Mouse (Mus musculus): ENCODE results near the gene Podxl2.
A peak's percentile ranks its signal among the peaks of the same experiment; 100 is the strongest.

Gene Podxl2

GRCm38 (mm10) chr6:88844901-88845565, 29.8 kb downstream of the Podxl2 start:
- no peak for DNase-seq (ENCODE audit: low spot score)

DNA sequence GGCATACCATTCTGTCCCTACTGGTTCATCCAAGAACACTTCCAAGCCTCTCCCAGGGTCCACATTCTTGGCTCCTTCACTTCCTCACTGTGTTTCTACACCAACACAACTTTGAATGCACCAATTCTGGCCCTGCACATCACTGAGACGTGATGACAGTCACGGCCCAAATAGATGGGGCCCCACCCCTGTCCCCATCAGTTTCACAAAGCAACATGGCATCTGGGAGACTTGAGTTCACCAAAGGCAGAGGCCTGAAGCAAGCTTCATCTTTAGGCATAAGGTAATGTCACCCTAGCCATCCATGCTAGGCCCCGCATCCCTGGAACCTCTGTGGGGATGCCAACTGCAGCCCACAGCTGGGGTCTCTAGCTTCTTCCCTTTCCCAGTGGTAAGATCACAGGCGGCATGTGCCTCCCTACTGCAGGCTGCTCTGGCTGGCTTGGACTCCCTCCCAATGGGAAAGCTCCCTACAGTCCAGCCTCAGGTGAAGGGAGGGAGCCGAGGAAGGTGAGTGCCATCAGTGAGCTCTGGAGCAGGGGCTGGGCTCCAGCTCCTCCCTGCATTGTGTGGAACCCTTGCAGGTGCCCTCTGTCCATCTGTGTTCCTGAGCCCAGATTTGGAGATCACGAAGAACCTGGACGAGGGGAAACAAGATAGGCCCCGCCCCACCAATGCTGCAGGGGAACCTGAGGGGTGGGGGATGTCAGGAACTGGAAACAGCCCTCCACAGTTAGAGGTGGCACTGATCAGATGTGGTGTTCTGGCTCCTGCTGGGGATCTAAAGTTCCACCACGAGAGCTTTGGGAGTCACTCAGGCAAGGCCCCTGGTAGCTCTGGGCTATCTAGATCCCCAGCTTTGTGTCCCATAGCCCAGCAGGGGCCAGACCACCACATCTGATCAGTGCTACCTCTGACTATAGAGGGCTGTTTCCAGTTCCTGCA, 30.8 kb downstream of the Podxl2 start:
- no peak for DNase-seq (ENCODE audit: low spot score)

DNA sequence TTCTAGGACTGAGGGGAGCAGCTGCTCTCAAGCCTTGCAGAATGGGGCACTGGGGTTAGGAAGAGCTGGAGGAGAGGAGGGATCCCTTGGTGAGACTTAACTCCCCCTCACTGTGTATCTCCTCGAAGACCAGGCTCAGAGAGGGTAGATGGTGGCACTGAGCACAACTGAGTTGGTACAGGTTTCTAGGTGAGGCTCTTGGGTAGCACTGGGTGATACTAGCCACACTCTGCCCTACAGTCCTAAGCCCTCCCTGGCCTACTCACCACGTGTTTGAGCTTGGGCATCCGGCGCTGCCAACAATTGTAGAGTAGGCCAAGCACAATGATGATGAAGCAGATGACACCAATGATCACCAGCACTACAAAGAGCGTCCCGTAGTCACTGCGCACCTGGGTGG, 31.6 kb downstream of the Podxl2 start:
- no peak for DNase-seq (ENCODE audit: low spot score)

- no peak for DNase-seq (ENCODE audit: low spot score)
These were observed 32.1 kb downstream of the Podxl2 start for GRCm38 (mm10) chr6:88842731-88843151.

DNA sequence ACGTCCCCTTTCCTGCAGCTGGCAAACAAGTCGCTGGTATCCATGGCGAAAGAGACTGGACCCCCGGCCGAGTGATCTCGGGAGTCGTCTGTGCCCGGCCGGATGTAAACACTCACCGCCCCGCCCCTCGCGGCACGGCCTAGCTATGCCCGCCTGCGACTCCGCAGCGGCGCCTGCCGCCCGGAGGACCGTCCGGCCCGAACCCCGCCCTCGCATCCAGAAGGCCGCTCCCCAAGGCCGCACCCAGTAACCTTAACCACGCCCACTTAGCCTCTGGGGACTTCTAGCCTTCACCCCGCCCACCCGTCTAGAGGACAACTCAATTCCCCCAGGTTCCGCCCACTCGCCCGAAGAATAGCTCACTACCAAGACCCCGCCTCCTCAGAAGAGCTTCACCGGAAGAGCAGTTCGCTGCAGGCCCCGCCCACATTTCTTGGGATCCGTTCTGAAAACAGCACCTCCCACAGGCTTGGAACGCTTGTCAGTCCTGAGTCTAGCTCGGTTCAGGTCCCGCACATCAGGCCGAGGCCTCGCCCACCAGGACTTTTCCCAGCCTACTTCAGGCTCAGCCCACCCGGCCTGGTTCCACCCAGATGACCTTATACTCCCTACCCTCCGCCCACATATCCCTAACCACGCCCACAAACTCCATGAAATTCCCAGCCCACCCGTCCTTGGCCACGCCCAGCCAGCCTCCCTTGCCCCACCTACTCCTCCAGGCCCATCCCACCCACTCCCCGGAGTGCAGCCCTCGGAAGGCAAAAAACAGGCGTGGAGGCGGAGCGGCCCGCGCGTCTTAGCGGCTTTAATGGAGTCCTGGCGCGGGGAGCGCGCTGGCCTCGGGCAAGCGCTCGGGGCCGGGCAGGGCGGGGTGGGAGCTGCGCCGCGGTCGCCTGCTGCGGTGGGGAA, 32.8 kb downstream of the Podxl2 start, which contains the start of gene Abtb1:
Gene Abtb1 (minus strand): TSS at position 204 of the 909 bp plus-strand sequence.
- peak; percentile 99 for DNase-seq (ENCODE audit: low spot score)

- DNase-seq (ENCODE audit: low spot score), result no peak
These were observed 33.4 kb downstream of the Podxl2 start for GRCm38 (mm10) chr6:88841514-88841780.

GRCm38 (mm10) chr6:88840791-88841513, 33.9 kb downstream of the Podxl2 start:
- DNase-seq (ENCODE audit: low spot score), result no peak

DNA sequence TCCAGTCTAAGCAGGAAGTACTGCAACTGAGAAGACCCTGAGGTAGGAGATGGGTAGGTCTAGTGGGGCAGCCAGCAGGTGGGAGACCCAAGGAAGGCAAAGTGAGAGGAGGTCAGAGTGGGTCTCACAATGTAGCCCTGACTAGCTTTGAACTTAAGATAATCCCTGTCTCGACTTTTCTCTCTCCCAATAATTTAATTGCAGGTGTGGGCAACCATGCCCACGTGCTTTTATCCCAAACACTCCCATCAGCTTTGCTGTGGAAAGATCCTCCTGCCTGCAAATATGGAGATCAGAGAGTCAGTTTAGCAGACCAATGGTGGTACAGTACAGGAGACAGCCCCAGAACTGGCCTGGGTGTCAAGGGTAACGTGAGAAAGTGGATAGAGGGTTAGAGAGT, 34.6 kb downstream of the Podxl2 start:
- DNase-seq (ENCODE audit: low spot score), result no peak

GRCm38 (mm10) chr6:88839135-88839970, 35.5 kb downstream of the Podxl2 start:
- DNase-seq (ENCODE audit: low spot score), result no peak

- DNase-seq (ENCODE audit: low spot score), result no peak
These were observed 36.2 kb downstream of the Podxl2 start for GRCm38 (mm10) chr6:88838613-88839012.

- no peak for DNase-seq (ENCODE audit: low spot score)
These were observed 36.8 kb downstream of the Podxl2 start for GRCm38 (mm10) chr6:88837999-88838398.

- no peak for DNase-seq (ENCODE audit: low spot score)
These were observed 38.5 kb downstream of the Podxl2 start for GRCm38 (mm10) chr6:88836178-88836819.

DNA sequence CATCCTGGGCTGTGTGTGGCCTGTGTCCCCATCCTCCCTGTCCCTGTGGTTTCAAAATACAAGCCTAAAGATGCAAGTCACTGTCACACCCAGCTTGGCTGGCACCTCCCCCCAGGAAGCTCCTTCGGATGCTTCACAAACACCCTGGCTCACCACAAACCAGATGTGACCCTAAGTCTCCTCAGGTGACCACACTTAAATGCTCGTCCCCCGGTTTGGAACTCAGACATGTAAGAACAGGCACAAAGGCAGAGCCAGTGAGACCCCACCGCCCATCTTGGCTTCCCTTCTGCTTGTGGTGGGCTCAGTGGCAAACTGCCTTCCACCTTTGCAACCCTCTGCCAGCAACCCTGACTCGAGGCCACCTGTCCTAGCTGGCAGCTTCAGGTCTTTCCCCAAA, 39.8 kb downstream of the Podxl2 start:
- DNase-seq (ENCODE audit: low spot score), result no peak

DNA sequence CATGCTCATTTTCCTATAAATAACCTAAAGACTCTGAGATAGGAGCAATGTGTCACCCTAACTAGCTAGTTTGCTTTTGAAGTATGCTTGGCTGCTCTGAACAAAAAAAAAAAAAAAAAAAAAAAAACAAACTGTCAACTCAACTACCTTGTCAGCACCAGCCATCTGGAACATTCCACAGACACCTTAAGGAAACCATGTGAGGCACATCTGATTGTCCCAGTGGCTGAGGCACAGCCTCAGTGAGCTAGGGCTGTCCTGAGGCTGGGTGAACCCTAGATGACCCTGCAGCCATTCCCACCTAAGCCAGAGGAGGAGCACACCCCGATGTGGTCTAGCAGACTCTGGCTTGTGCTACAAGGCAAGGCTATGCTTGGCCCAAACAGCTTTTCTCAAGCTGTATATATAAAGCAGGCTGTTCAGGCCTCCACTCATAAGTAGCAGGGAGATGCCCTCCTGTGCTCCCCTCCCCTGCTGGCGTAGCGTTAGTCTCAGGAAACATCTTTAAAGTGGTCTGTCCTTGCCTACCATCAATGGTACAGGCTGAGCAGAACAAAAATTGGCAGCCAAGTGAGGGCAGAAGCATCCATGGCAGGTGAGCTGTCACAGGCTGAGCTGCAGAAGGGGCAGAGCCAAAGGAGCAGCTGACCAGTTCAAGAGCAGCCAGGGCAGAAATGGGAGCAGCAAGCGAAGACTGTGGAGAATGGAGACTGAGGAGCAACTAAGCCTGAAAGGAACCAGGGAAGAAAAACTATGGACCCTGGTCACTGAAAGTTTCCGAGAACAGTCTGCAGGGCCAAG, 41.3 kb downstream of the Podxl2 start:
- no peak for DNase-seq (ENCODE audit: low spot score)

DNA sequence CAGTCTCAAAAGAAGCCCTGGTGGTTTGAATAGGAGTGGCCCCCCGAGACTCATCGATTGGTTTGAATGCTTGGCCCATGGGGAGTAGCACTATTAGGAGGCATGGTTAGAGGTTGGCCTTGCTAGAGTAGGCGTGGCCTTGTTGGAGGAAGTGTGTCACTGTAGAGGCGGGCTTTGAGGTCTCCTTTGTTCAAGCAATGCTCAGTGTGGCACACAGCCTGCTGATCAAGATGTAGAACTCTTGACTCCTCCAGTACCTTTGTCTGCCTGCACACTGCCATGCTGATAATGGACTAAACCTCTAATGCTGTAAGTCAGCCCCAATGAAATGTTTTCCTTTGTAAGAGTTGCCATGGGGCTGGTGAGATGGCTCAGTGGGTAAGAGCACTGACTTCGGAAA, 42.2 kb downstream of the Podxl2 start:
- DNase-seq (ENCODE audit: low spot score), result no peak

- peak; percentile 62 for DNase-seq (ENCODE audit: low spot score)
These were observed 43.4 kb downstream of the Podxl2 start for GRCm38 (mm10) chr6:88831456-88831855.

DNA sequence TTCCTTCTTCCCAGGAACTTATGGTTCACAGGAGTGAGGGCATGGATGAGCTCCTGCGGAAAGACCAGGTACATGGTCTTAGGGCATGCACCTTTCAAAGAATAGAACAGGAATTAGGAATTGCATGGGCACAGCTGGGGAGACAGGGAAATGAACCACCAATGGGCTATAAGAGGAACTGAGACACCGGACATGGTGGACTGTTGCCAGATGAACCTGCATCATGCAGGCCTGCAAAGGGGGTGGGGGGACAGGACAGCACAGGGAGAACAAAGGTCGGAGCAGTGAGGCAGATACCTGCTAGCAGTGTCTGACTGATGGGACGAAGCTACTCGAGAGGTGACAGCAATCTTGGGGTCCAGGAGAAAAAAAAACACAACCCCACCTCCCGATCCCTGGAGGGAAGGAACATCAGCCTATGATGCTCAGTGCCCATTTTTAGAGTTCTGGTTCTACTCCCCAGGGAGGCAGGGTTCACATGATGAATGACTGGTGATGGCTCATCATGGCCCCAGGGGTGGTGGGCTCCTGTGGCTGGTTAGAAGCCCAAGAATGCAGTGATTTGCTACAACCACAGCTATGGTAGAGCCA, 44.6 kb downstream of the Podxl2 start:
- no peak for DNase-seq (ENCODE audit: low spot score)

DNA sequence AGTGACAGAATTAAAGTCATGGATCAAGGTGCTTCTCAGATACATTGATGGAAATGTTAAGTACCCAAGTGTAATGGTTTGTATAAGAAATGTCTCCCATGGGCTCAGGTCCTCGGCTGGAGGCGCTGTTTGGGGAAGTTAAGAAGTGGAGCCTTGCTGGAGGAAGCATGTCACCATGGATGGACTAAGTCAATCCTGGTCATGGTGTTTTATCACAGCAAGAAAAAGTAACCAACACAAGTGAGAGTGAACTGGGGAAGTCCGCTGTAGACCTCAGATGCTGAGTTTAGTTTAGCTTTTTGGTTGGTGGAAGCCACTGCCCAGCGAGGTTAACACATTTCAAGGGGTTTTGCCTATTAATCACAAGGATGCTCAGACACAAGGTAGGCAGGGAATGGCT, 45.3 kb downstream of the Podxl2 start:
- no peak for DNase-seq (ENCODE audit: low spot score)
